Mouse (Mus musculus) neural tube, embryonic 14.5 days (tissue): ENCODE measurements around the gene Lgals3. TPM values are rescaled to one million over a fixed set of nuclear protein-coding genes. Genes with fewer than 3 reads are reported as not detected.

Experiments
- ATAC-seq: fragments of 200-750 bp; cut with Nextera tagmentation; 2 replicates; pipeline ENCODE4 v1.8.0; 2017; ENCODE audit warnings: low read depth, mild to moderate bottlenecking, moderate TSS enrichment, moderate library complexity
- H3K27ac ChIP-seq: fragments of 300-500 bp; sonication (generic); 2 replicates; pipeline ENCODE4 v1.5.1; 2014; ENCODE audit warnings: low read depth, mild to moderate bottlenecking, control low read depth, low read length, moderate library complexity, mixed read lengths
- H3K27me3 ChIP-seq: fragments of 300-500 bp; sonication (generic); 2 replicates; pipeline ENCODE4 v1.6.1; 2014; ENCODE audit warnings: low read length; ENCODE audit not compliant: control insufficient read depth, insufficient read depth
- H3K36me3 ChIP-seq: fragments of 300-500 bp; sonication (generic); 2 replicates; pipeline ENCODE4 v1.6.1; 2014; ENCODE audit warnings: low read length, mixed read lengths; ENCODE audit not compliant: control insufficient read depth, insufficient read depth
- H3K4me1 ChIP-seq: fragments of 300-500 bp; sonication (generic); 2 replicates; pipeline ENCODE4 v1.6.1; 2014; ENCODE audit warnings: low read length; ENCODE audit not compliant: control insufficient read depth, insufficient read depth
- H3K4me2 ChIP-seq: fragments of 300-500 bp; sonication (generic); 2 replicates; pipeline ENCODE4 v1.6.1; 2014; ENCODE audit warnings: mild to moderate bottlenecking, low read depth, low read length, control low read depth
- H3K4me3 ChIP-seq: fragments of 300-500 bp; sonication (generic); 2 replicates; pipeline ENCODE4 v1.5.1; 2014; ENCODE audit warnings: low read depth, low read length, control low read depth, mixed read lengths
- H3K9ac ChIP-seq: fragments of 300-500 bp; sonication (generic); replicated peaks from 2 replicates; pipeline ENCODE4 v1.6.1; 2014; ENCODE audit warnings: low read depth, mild to moderate bottlenecking, control low read depth, low read length, mixed read lengths
- H3K9me3 ChIP-seq: fragments of 300-500 bp; sonication (generic); 2 replicates; pipeline ENCODE4 v1.6.1; 2016; ENCODE audit warnings: low read length; ENCODE audit not compliant: control insufficient read depth
- WGBS: fragments of 180-500 bp; shearing (Covaris S2); extraction: QIAGEN DNeasy Blood & Tissue Kit; methylation state at CpG from one replicate; pipeline ENCODE4 v1.1.7; 2014; 5-methylcytosine and 5-hydroxymethylcytosine counted together
- polyA plus RNA-seq: library from polyadenylated mRNA; unstranded; fragments of >200 nt; fragmentation: Nextera tagmentation; extraction: Ambion mirVana; gene quantifications from 2 replicates; pipeline ENCODE4 v1.2.1, GENCODE M21; 2014

Gene Lgals3
- polyA plus RNA-seq, 1 experiment from 2014 or later = 2.2 TPM

DNA sequence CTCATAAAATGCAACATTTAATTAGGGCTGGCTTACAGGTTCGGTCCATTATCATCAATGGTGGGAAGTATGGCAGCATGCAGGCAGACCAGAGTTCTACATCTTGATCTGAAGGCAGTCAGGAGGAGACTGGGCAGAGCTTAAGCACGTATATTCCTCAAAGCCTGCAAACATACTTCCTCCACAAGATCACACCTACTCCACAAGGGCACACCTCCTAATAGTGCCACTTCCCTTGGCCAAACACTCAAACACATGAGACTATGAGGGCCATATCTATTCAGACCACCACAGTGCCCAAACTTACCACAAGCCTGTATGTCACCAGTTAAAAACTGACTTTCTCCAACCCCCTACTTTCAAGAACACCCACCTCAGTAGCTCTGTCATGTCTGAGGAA is 6.1 kb upstream of the Lgals3 start:
- Histone ChIP-seq H3K27ac (no peak overlapping the region), H3K9me3 (no peaks in the 10 kb centered on the region), H3K27me3 (no peaks in the 10 kb centered on the region), H3K4me1 (0 out of 2 replicates have a peak, but pooled peaks cover 5% of the 10 kb centered on the region), H3K9ac (no peak overlapping the region), H3K36me3 (no peaks in the 10 kb centered on the region), H3K4me3 (no peak overlapping the region), H3K4me2 (no peak overlapping the region)
- WGBS = 93% methylated on average over 2 of the region's 2 CpGs
- no peak for ATAC-seq

DNA sequence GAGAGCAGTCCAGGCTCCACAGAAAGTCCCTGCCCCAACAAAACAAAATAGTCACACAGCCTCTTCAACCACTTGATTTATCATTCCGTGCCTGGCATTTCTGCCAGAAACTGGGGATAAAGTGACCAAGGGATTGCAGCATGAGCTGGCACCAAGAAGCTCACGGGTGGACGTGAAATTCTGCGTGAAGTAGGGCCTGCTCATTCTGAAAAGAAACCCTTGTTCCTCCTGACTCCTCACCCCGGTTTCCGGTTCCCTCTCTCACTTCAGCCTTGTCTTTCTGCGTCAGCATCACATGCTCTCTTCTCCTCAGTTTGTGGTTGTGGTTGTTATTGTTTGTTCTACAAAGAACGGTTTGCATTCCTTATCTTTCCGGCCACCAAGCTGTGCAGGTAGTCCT is 5.7 kb upstream of the Lgals3 start:
- Histone ChIP-seq H3K9me3 (no peaks in the 10 kb centered on the region), H3K27me3 (no peaks in the 10 kb centered on the region), H3K4me1 (0 out of 2 replicates have a peak, but pooled peaks cover 5% of the 10 kb centered on the region), H3K27ac (no peak overlapping the region), H3K4me2 (no peak overlapping the region), H3K36me3 (no peaks in the 10 kb centered on the region), H3K9ac (no peak overlapping the region), H3K4me3 (no peak overlapping the region)
- no peak for ATAC-seq
- WGBS = 87% methylated on average over 9 of the region's 9 CpGs

DNA sequence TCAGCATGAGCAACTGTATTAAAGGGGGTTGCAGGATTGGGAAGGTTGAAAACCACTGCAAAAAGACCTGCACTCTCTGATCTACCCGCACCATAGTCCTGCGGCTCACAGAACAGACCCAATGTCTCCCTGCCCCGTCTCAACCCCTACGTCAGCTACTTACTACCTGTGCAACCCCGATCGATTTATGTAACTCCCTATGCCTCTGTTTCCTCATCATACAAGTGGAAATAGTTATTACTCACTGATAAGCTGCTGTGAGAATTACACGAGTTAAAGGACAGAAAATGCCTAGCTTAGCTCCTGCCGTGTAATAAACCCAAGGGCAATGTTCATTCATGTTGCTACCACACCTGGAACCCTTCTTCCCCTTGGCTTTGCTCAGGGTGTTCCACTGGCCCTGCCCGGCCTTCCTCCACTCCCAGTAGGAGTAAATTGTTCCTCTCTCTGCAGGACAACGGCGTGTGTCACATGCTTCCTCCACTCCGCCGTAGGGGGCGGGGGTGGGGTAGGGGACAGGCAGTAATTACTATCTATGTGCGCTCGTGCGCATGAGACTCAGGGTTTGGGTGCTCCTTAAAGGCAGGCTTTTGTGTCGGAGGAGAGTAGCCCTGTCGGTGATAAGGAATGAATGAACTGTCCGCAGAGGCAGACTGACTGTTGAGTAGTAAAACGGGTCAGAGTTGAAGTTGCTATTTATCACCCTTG is 2.7 kb upstream of the Lgals3 start:
- no peak overlapping the region for H3K27ac ChIP-seq
- H3K9ac ChIP-seq = no peak overlapping the region
- peak overlapping the region; percentile 5; the same call in 1 of the 2 replicates for H3K4me3 ChIP-seq
- H3K4me2 ChIP-seq = peak overlapping the region; percentile 38
- peak; percentile 26; the same call in 1 of the 2 replicates for ATAC-seq
- WGBS = 36% methylated on average over 21 of the region's 21 CpGs
- H3K27me3 ChIP-seq = no peaks in the 10 kb centered on the region
- 0 out of 2 replicates have a peak, but pooled peaks cover 5% of the 10 kb centered on the region for H3K4me1 ChIP-seq
- H3K9me3 ChIP-seq = no peaks in the 10 kb centered on the region
- H3K36me3 ChIP-seq = no peaks in the 10 kb centered on the region

DNA sequence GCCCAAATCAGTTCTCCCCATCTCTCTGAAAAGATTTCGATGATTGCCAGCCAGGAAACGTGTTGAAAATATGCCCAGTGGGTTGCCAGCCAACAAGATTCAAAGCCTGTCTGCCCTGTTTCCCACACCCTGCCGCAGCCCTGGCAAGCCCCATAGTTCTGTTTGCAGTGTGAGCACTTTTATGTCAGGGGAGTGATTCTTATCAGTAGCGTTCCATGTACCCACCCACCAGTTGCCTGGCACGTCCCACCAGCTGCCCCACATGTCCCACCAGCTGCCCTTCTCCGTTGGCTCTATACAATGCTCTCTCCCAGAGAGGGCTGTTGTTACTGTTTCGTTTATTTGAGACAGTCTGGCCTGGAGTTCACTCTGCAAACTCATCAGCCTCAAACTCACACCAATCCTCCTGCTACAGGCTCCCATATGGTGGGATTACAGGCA is 650 bp upstream of the Lgals3 start:
- ATAC-seq = peak; percentile 58; the same call in 1 of the 2 replicates
- no peak overlapping the region for H3K27ac ChIP-seq
- WGBS = 45% methylated on average over 7 of the region's 7 CpGs
- H3K36me3 ChIP-seq = no peaks in the 10 kb centered on the region
- 0 out of 2 replicates have a peak, but pooled peaks cover 5% of the 10 kb centered on the region for H3K4me1 ChIP-seq
- no peaks in the 10 kb centered on the region for H3K9me3 ChIP-seq
- no peak overlapping the region for H3K4me3 ChIP-seq
- H3K27me3 ChIP-seq = no peaks in the 10 kb centered on the region
- H3K9ac ChIP-seq = no peak overlapping the region
- no peak overlapping the region for H3K4me2 ChIP-seq

DNA sequence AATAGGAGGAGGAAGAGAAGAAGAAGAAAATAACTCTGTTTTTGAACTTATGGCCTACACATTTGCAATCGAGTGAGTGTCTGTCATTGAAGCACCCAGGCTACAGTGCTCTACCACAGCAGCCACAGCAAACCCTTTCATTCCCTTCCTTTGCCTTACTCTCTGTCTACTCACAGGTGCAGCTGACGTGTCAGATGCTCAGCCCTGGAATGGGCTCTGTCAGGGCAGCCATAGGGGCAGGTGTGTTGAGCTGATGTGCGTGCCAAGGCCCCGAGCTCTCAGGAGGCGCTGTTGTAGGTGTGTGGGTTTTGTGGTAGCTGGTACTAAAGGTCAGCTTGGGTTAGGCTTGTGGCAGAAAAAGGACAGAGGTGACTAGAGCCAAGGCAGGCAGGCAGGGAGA is 2.2 kb downstream of the Lgals3 start:
- peaks cover 11% of the 10 kb centered on the region for H3K27me3 ChIP-seq
- H3K4me1 ChIP-seq = peaks cover 10% of the 10 kb centered on the region; the same call in 1 of the 2 replicates
- H3K9me3 ChIP-seq = no peaks in the 10 kb centered on the region
- H3K4me3 ChIP-seq = no peak overlapping the region
- H3K9ac ChIP-seq = no peak overlapping the region
- 92% methylated on average over 5 of the region's 5 CpGs for WGBS
- H3K4me2 ChIP-seq = no peak overlapping the region
- no peak for ATAC-seq
- H3K36me3 ChIP-seq = no peaks in the 10 kb centered on the region
- H3K27ac ChIP-seq = no peak overlapping the region

DNA sequence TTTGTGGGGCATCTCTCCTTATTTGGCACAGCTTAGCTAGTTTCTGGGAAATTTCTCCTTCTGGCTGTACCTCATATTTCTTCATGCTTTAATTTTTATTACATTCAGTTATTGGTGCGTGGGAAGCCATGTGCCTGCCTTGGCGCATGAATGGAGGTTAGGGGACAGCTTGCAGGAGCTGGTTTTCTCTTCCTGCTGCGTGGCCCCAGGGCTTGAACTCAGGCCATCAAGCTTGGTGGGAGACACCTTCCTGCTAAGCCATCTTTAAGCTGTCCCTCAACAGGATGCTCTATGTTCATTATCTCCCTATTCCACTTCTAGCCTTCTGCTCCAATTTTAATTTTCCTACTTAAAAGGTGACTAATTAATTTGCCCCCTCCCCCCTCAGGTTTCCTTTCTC is 3.2 kb downstream of the Lgals3 start:
- peaks cover 5% of the 10 kb centered on the region; the same call in 1 of the 2 replicates for H3K4me1 ChIP-seq
- no peak for ATAC-seq
- H3K4me2 ChIP-seq = no peak overlapping the region
- H3K9me3 ChIP-seq = no peaks in the 10 kb centered on the region
- H3K4me3 ChIP-seq = no peak overlapping the region
- no peaks in the 10 kb centered on the region for H3K36me3 ChIP-seq
- peaks cover 11% of the 10 kb centered on the region for H3K27me3 ChIP-seq
- WGBS = 81% methylated on average over 3 of the region's 3 CpGs
- H3K9ac ChIP-seq = no peak overlapping the region
- no peak overlapping the region for H3K27ac ChIP-seq

DNA sequence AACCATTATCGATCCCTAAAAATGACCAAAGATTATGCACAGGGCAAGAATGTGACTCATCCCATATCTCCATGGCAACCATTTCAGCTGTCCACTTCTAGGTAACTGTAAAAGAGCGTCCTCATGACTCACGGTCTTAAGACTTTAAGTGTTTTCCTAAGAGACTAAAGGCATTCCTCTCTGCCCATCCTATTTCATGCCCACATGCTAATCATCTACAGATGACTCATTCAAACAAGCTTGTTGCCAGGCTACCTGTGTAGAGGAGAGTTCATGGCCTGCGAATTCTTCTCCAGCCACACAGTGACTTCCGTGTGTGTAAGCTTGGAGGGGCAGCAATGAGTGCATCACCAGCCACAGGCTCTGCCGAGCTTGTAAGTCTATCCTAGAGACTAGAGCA is 4.1 kb downstream of the Lgals3 start:
- 68% methylated on average over 6 of the region's 6 CpGs for WGBS

DNA sequence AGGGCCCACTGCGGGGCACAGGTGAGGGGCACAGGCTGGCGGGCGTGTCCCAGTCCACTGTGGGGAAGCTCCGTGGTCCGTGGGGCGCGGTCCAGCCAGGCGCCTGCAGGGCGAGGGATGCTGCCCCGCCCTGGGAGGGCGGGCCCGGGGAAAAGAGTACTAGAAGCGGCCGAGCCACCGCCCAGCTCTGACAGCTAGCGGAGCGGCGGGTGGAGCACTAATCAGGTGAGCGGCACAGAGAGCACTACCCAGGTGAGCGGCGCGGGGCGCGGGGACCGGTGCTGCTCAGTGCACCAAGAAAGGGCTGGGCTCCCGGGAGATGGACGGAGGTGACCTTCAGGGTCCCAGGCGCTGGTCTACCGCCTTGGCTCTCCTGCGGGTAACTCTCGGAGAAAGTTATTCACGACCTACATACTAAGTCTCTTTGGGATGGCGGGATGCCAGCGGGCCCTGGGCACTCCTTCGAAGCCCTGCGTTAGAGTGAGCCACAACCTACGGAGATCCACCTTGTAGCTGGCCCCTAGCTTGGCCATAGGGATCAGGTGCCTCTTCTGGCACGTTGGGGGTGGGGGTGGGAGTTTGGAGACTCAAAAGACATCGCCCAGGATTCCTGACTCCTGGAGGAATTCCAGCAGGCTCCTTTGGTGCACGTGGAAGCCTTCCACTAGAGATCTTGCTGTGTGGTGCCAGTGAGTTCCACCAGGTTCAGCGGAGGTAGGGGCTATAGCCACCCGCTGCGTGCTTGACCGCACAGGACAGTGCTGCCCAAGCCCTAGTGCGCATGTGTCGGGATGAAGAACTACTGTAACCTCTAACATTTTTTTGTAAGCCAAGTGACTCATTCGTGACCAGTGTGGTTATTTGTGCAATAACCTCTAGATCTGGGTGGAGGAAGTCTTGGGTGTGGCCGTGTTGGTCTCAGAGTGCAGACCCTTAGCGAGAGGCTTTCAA is 6.5 kb downstream of the Lgals3 start:
- no peak overlapping the region for H3K27ac ChIP-seq
- H3K9me3 ChIP-seq = no peaks in the 10 kb centered on the region
- H3K4me3 ChIP-seq = peak overlapping the region; percentile 24
- no peaks in the 10 kb centered on the region for H3K36me3 ChIP-seq
- peak; percentile 17; the same call in 1 of the 2 replicates for ATAC-seq
- H3K27me3 ChIP-seq = peaks cover 11% of the 10 kb centered on the region
- WGBS = 14% methylated on average over 42 of the region's 49 CpGs
- H3K9ac ChIP-seq = no peak overlapping the region
- peaks cover 5% of the 10 kb centered on the region; the same call in 1 of the 2 replicates for H3K4me1 ChIP-seq
- peak overlapping the region; percentile 40; the same call in 1 of the 2 replicates for H3K4me2 ChIP-seq

More for the DNA sequence above, 4.1 kb downstream of the Lgals3 start:
- no peak for ATAC-seq
- no peak overlapping the region for H3K27ac ChIP-seq
- no peaks in the 10 kb centered on the region for H3K36me3 ChIP-seq
- H3K27me3 ChIP-seq = peaks cover 11% of the 10 kb centered on the region
- H3K9ac ChIP-seq = no peak overlapping the region
- no peak overlapping the region for H3K4me2 ChIP-seq
- H3K9me3 ChIP-seq = no peaks in the 10 kb centered on the region
- H3K4me1 ChIP-seq = peaks cover 5% of the 10 kb centered on the region; the same call in 1 of the 2 replicates
- no peak overlapping the region for H3K4me3 ChIP-seq
